Mouse (Mus musculus) A20 (cell line): ENCODE results near the gene Cst6.
"Not testable (repeated sequence)": the region's sequence is repeated elsewhere in the genome, so short reads cannot be mapped to it uniquely, and the experiment has no call there.

Experiments used
- DNase-seq: peaks from one replicate; pipeline ENCODE4 v3.0.0-alpha.2; 2011; ENCODE audit warnings: low read depth, low spot score

Cst6 gene

DNA sequence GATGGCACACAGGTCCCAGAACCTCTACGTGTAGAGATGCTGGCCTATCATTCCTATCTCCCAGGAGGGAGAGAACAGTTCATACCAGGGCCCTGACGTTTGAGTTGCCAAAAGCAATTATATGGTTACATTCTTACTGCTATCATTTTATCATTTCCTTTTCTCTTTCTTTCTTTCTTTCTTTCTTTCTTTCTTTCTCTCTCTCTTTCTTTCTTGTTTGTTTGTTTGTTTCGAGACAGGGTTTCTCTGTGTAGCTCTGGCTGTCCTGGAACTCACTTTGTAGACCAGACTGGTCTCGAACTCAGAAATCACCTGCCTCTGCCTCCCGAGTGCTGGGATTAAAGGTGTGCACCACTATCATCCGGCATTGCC, at the start of gene Cst6:
TSS of gene Cst6 (minus strand) at position 73 of the 372 bp plus-strand sequence.
- not testable (repeated sequence) for DNase-seq

DNA sequence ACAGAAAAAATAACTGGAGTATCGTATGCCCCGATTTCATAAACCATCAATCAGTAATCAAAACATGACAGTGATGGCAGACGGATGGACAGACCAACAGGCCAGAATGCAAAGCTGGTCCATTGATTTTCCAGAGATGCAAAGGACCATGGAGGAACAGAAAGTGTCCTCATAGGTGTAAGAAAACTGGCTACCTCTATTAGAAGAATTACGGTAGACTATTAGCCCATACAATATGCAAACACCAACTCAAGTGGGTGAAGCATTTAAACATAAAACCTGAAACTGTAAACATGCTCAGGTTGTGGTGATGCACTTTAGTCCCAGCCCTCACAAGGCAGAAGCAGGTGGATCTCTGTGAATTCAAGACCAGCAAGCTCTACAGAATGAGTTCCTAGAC, 46.0 kb upstream of the Cst6 start:
- peak; percentile 44 for DNase-seq

DNA sequence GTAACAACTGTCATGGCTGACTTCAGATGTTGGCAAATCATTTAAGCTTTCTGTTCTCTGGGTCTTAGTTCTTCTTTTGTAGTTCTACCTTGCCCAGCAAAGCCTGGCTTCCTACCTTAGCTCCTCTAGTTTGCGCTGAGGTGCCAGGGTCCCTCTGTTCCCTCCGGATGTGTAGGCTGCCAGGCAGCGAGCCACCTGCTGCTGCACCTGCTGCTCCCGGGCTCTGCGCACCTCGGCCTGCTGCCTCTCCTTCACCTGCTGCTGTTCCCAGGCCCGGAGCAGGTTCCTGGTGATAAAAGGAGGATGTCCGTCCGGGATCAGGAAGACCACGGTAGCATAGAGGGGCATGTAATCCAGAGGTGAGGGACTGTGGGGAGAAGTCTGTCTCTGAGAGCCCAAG, 44.8 kb upstream of the Cst6 start:
- no peak for DNase-seq

DNA sequence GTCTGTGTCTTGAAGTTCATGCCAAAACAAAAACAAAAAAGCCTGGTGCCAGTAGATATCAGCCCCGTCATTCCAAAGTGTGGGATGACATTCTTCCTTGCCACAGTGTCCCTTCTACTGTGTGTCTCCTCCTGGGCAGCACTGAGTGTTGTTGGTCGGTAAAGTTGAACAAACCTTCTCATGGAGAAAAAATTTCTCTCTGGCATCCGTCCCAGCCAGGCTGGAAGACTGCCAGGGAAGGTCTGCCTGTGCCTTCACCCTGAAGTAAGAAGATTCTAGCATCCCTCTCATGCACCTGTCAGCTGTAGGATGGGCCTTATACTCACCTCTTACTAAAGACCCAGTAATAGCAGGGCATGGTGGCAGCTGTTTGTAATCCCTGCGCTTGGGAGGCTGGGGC, 43.5 kb upstream of the Cst6 start:
- no peak for DNase-seq

DNA sequence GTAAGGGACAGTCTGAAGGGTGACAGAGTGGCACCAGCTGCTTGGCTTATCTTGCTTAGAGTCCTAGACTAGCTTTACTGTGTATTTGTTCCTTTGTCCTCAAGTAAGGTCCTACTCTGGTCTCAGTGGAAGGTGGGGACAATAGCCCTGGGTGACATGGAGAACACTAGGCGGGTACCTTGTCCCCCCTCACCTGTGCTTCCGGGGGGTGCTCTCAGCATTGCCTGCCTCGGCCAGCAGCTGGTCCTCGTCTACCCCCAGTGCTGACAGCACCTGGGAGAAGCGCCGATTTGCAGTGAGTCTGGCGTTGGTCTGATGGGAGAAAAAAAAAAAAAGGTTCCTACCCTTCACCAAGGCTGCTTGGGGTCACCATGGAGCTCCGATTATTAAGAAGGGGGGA, 41.0 kb upstream of the Cst6 start:
- no peak for DNase-seq

DNA sequence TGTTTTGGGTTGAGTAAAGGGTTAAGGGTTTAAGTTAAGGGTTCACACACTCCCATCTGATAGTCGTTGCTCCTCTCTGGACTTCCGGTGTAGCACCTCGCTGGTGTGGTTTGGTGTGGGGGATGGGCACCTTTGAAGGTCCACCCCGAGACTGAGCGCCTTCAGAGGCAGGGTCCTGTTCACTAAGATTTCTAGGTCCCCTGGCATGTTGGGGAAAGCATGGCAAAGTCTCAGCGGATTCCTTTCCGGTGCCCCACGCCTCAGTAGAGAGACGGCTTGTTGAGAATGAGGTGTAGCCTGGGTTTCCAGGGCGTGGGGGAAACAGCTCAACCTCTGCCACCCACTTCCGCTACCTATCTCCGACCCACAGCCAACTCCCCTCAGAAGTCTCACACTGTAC, 40.3 kb upstream of the Cst6 start:
- peak; percentile 91 for DNase-seq

DNA sequence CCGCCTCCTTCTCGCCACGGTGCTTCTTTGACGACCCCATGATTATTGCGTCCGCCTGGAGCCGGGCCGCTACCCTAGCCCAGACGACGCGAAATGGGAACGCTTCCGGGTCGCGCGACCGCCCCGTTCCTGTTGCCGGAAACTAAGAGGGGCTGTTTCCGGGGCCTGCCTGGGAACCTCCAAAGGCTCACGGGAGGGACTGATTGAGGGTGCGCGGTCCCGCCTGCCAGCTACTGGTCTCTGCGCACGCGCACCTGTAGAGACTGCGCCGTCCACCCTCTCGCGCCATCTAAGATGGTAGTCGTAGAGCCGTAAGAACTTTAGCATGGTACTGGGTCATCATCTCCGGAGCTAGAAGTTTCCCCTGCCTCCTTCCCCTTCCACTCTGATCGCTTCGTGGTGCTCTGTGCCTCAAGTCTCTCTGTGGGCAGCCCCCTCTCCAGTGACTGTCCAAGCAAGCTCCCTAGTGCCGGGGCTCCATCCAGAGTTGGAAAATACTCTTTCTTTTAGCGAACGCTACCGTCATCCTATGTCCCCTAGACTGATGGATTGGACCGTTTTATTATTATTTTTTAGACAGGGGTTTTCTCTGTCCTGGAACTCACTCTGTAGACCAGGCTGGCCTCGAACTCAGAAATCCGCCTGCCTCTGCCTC, 39.3 kb upstream of the Cst6 start, which contains the start of gene Sart1:
TSS of gene Sart1 (minus strand) at position 116 of the 655 bp plus-strand sequence.
- DNase-seq = peak; percentile 97

DNA sequence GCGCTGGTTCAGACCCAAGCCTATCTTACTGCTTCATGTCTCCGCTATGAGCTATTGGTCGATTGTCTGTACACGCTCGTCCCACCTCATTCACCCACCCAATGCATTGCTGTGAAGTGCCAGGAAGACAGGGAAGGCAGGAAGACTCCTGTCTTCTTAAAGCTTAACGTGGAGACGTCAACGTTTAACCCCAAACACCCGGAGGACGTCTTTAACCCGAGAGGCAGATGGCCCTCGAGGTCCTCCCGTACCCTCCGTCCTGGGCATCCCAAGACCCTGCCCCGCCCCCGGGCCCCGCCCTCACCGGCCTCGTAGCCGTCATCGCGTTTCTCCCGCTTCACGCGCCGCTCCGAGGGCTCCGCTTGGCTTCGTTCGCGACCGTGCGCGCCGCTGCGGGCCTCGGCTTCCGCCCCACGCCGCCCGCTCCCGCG, 38.7 kb upstream of the Cst6 start:
- DNase-seq = peak; percentile 50

DNA sequence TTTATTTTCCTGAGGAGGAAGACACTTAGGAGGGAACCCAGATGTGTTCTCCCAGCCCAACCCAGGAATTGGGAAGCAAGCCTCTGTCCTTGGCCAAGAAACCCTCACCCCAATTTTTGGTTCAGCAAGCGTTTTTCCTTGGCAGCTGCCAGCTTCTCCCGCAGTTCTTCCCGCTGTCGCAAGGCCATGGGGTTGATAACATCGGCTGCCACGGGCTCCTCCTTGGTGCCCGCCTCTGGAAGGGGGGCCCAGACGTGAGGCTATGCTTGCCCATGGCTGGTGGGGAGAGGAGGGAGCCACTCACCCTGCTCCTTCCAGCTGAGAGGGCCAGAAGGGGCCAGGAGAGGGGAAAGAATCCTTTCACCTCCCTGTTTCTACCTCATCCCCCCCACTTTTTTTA, 35.3 kb upstream of the Cst6 start:
- DNase-seq = no peak

DNA sequence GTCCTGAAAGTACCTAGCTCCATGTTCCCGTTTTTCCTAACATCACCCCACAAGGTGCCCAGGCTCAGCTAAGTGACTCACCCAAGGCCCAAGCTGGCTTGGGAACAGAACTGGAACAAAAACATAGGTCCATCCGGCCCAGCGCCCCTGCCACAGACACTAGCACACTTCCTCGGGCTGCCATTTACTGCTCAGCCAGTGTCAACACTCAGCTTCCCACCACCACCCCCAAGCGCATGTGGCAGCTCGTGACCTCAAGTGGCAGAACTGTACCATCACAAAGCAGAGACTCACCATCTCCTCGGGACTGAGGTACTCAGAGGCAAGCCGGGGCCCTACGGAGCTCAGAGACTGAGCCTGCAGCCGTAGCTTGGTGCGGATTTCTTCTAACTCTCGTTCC, 34.0 kb upstream of the Cst6 start:
- DNase-seq = no peak

DNA sequence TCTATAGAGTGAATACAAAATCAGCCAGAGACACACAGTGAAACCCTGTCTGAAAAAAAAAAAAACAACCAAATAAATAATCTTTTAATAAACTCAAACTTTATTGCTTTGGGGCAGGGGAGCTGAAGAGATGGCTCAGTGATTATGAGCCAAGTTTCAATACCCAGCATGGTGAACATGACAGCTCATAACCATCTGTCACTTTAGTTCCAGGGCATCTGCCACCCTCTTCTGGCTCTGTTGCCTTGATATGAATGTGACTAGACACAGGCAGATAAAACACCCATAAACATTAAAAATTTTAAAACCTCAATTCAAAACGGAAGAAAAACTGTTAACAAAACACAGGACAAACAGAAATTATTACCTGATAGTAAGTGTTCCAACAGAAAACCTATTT, 28.1 kb upstream of the Cst6 start:
- DNase-seq = no peak

DNA sequence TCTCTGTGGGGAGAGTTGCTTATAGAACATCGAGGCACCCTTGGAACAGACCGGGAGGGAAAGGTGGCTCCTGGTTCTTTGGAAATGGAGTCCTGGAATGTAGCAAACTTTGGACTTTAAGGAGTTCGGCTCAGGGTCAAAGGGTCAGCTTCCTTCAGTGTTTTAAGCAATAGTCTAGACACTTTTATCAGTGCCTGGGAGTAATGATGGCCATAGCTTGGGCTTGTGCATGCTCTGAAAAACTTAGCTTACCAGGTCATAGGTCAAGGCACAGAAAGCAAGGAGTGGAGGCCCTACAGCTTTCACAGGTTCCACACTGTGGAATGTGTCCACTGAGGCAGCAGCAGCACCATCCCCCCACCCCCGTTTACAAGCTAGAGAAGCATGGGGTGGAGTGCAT, 25.4 kb upstream of the Cst6 start:
- DNase-seq = no peak

DNA sequence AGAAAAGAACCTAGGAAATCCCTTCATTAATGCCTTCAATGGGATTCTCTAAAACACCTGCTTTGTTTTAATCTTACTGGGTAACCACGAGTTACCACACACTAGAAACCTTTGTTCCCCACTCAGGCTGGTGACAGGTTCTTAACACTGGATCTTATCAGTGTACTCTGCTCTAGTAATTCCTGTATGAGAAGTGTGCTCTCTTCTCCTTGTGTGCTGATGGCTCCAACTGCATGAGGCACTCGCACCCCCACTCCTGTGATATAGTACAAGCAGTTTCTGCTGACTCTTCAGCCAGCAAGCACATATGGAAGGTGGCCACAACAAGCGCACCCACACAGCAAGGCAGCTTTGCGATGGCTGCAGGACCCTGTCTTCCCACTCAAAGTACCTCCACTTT, 24.8 kb upstream of the Cst6 start:
- no peak for DNase-seq

DNA sequence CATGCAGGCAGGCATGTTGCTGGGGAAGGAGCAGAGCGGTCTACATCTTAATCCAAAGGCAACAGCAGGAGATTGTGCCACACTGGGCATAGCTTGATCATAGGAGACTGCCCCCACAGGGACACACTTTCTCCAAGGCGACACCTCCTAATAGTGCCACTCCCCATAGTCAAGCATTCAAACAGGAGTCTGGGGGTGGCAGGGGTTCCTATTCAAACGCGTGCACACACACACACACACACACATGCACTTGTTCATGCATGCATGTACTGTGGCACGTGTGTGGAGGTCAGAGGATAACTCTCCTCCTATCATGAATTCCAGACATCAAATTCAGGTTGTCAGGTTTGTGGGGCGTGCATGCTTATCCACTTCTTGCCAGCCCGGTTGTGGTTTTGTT, 23.4 kb upstream of the Cst6 start:
- no peak for DNase-seq

DNA sequence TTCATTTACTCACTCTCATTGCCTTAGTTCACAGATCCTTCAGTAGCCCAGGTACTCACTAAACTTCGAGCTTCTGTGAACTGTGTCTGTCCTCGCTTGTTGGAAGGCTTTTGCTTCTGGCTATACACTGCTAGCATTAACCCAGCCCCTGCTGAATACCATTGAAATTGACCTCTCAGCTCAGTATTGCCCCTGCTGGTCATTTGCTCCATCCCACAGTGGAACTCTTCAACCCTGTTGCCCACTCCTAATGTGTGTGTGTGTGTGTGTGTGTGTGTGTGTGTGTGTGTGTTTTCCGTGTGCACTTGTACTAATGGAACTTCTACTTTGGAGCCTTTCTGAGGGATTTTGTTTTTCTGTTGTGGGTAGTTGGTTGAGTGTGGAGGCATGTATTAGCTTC, 21.6 kb upstream of the Cst6 start:
- DNase-seq = no peak

DNA sequence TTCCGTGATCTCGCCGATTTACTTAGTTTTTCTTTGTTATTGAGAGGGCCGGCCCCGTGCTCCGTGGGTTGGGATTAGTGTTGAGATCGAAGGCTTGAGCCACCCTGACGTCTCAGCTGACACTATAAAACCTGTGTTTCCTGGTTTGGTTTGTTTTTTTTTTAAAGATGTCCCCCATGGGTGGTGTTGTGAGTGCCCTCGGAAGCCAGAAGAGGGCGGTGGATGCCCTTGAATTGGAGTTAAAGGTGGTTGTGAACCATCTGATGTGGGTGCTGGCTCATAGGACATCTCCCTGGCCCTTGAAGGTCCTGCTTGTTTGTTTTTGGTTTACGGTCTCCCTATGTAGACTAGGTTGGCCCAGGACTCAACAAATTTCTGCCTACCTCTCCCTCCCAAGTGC, 18.1 kb upstream of the Cst6 start:
- DNase-seq = peak; percentile 41

DNA sequence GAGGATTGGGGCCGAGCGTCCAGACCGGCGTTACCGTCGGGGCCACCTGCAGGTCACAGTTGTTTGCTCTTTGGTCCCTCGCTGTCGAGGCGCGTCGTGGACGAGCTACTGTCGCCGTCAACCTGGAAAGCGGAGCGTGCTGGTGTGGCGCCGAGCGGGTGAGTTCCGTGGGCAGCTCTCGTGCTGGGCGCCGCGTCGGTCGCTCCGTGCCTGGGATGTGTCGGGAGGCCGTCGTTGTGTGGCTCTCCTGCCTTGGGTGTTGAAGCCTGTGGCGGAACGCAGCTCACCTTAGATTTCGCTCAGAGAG, 17.6 kb upstream of the Cst6 start, which contains the start of gene Banf1:
TSS of gene Banf1 (minus strand) at position 116 of the 307 bp plus-strand sequence.
- no peak for DNase-seq

DNA sequence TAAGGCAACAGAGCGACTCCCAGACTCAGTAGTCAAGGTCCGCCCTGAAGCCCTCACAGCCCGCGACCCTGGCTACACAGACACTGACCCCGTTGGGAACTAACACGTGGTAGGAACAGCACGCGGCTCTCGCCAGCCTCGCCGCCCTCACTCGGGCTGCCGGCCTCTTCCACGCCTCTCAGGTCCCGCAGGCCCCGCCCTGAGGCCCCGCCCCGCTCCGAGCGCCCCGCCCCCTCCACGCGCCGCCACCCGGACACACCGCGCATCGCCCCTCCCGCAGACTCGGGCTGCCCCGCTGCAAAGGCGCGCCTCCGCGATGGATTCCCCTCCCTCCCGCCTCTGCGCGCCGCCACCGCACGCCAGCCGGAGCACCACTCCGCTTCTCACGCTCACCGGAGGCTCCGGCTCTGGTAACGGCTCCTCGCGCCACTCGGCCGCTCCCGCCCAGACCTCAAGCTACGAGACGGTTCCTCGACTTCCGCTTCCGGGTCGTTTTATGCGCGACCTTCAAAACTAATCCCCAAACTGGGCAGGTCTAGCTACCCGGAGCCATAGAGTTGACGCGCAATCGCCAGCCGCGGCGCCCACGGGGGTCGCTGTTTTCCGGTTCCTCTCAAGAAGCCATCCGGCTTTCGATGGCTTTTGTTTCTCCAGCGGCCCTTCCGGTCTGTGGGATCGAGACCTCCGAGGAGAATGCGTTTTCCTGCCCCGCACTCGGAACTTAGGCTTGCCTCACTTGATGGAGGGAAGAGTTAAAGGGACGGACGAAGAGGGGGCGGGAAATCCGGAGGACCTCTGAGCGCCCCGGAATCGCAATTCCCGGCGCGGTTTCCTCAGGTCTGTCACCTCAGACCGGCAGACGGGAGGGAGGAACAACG, 17.0 kb upstream of the Cst6 start, which contains the start of gene Eif1ad:
TSS of gene Eif1ad (plus strand) at position 567 of the 878 bp plus-strand sequence.
- peak; percentile 100 for DNase-seq

DNA sequence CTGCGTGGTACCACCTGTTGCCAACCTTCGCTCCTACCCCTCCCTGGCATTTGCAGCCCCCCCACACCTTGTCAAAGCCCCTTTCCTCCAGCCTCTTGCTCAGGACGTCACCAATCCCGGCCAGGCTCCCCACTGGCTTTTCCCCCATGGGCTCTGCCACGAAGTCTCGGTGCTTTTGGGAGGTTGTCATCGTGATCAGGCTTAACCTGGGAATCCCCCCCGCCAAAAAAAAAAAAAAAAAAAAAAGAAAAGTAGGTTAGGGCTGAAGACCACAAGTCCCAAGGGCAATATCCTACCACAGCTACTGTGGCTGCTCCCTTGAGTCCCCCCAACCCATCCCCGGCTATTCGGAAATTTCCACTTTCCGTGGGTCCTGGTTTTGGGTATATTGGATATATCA, 16.4 kb upstream of the Cst6 start:
- DNase-seq = no peak

DNA sequence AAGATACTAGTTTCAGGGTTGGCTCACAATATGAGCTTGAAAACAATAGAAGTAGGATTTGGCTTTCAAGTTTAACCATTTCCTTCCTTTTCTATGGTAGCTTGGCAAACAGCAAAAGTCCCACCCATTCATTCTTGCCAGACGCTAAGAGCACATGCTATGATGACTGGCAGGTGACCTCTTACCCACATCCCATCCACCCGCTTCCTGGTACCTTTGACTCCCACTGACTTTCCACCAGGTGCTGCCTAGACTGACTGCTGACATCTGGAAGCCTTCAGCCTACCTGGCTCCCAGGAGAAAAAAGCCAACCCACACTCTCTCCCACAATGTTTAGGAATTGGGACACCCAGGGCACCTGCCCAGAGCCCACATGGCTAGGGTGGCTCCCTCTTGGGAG, 14.8 kb upstream of the Cst6 start:
- DNase-seq = no peak

DNA sequence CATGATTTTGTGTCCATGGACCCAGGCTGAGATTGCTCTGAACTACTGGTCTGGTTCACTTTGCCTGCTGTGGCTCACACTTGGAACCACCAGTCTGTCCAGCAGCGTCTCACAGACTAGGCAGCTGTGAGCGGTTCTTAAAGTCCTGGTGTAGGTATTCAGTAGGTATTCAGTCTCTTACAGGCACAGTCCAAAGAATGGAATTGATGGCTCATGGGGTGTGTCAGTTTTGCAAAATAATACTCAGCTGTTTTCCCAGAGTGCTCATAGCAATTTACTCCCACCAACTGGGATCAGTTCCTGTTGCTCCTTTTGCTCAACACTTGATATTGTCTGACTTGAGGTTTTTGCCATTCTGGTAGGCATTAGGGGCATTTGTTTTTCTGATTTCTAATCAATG, 12.8 kb upstream of the Cst6 start:
- DNase-seq = no peak

DNA sequence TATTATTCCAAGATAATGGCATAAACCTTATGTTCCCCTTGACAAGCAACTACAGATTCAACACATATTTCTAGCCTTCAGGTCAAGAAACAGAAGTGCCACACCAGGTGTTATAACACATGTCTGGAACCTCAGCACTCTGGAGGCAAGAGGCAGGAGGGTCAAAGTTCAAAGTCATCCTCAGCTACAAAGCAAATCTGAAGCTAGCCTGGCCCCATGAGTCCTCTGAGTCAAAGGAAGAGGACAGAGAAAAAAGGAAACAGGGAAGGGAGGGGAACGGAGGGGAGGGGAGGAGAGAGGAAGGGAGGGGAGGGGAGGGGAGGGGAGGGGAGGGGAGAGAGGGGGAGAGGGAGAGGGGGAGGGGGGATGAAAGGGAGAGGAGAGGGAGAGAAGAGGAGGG, 6.7 kb upstream of the Cst6 start:
- no peak for DNase-seq

DNA sequence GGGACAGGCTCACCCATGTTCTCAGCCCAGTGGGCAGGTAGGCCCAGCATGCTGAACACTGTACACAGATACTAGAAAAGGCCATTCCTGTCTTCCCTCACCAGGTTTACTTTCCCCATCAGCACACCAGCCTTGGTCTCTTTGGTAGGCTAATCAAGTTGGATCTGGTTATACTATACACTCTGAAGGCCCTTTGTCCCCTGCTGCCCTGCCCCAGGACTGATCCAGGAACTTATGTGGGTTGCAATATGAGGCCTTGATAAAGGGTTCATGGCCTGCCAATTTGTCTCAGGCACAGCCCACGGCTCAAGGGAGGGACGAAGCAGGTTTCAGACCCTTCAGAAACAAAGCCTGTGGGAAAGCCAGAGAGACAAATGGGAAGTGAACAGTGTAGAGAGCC, 4.2 kb upstream of the Cst6 start:
- no peak for DNase-seq
